Mouse (Mus musculus): ENCODE data around the gene Gse1.

DNA sequence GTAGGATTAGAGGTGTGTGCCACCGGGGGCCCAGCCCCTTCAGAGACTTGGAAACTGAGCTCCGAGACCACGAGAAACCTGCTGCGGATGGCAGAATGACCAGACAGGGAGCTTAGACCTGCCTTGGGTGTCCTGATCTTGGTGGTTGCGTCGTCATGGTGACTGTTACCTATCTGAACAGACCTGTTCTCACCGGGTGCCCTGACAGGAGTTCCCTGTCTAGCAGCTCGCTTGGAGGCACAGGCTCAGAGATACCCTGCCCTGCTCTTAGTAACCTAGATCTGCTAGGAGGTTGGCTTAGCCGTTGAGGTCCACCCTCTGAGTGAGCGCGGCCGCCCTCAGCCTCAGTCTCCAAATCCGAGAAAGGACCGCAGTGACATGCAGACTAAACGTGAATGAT, 292.0 kb downstream of the Gse1 start:
- TF ChIP-seq CTCF (IDR thresholded peaks at IDR 0.05; ENCODE audit: borderline replicate concordance, insufficient read depth, low read depth, low read length) (no peak), POLR2A (IDR thresholded peaks at IDR 0.05; ENCODE audit: borderline replicate concordance, insufficient read depth, low read length) (no peak)

Measured in cerebellum, adult 2 months (tissue).